Comparison of ENCODE assay signal across 14 mouse cellular contexts in the genomic region with DNA sequence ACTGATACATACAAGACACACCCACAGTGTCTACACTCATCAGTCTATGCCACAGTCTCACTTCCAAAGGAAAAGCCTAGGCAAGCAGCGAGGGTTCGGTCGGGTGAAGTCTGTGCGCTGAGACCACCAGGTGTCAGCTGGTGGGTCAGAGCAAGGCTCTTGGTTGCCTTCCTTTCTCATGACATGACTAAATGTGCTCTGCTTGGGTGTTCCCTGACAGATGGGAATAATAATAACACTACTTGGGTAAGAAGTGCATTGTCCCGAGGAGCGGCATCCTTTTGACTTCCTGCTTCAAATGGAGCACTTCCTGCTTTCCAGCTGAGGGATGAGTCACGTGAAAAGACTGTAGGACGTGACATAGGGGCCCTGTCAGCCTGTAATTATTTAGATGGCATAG.
DNase-seq lines count a peak whose midpoint lies in the region; ATAC-seq and TF ChIP-seq lines count a peak whose summit lies in the region.
"Had no signal": no experiment of that assay in that cellular context is flagged by ENCODE, and none has a peak within 500 bp of the region (broad histone marks: within the 10 kb centered on the region; RNA-seq: fewer than 3 reads in every experiment).

No protein-coding gene starts in this region.

- 0 out of 2 replicates have a peak, but pooled peaks have one; percentile 25 for TF ChIP-seq EP300 in heart, adult 2 months (IDR thresholded peaks at IDR 0.05; ENCODE audit: insufficient read depth, low read depth, low read length)

- ATAC-seq in forebrain, embryonic 14.5 days: no peak
- ATAC-seq: CD4-positive, CD25-positive, alpha-beta regulatory T cell, adult 4 months; midbrain, embryonic 15.5 days had no signal

- no peaks in the 10 kb centered on the region for H3K9me3 ChIP-seq in heart, embryonic 10.5 days
- no peaks in the 10 kb centered on the region for H3K9me3 ChIP-seq in forebrain, embryonic 14.5 days (replicated peaks; ENCODE audit: control insufficient read depth, low read length)
- H3K9me3 ChIP-seq: forebrain, embryonic 10.5 days; midbrain, embryonic 15.5 days had no signal

- intact Hi-C loops in heart, adult 2 months (cut with DNase I): loop anchor here (2.0 kb wide), 2 partner anchors 15 to 25 kb away; no protein-coding TSS in a partner anchor

- no peak overlapping the region for H3K4me2 ChIP-seq in forebrain, embryonic 14.5 days (ENCODE audit: low read length)
- H3K4me2 ChIP-seq: midbrain, embryonic 15.5 days had no signal

- no peaks in the 10 kb centered on the region for H3K27me3 ChIP-seq in heart, adult 2 months (ENCODE audit: control insufficient read depth, insufficient read depth, low read length)
- no peaks in the 10 kb centered on the region for H3K27me3 ChIP-seq in heart, embryonic 10.5 days (ENCODE audit: insufficient read depth, poor library complexity, severe bottlenecking)
- no peaks in the 10 kb centered on the region for H3K27me3 ChIP-seq in forebrain, embryonic 14.5 days (replicated peaks; ENCODE audit: control insufficient read depth, insufficient read depth, low read length)
- H3K27me3 ChIP-seq: midbrain, embryonic 15.5 days had no signal

- H3K4me1 ChIP-seq in heart, adult 2 months (ENCODE audit: control insufficient read depth, insufficient read depth, low read length): peaks cover 2% of the 10 kb centered on the region
- H3K4me1 ChIP-seq in heart, embryonic 10.5 days: peaks cover 6% of the 10 kb centered on the region; the same call in 1 of the 2 replicates
- H3K4me1 ChIP-seq in forebrain, embryonic 14.5 days (ENCODE audit: control insufficient read depth, insufficient read depth, low read length): 0 out of 2 replicates have a peak, but pooled peaks cover 3% of the 10 kb centered on the region

- H3K36me3 ChIP-seq in heart, adult 2 months (ENCODE audit: control insufficient read depth, insufficient read depth, low read length): peaks cover 3% of the 10 kb centered on the region; the same call in 1 of the 2 replicates
- H3K36me3 ChIP-seq in heart, embryonic 10.5 days: no peaks in the 10 kb centered on the region
- H3K36me3 ChIP-seq in forebrain, embryonic 14.5 days (ENCODE audit: control insufficient read depth, insufficient read depth, low read length): no peaks in the 10 kb centered on the region
- H3K36me3 ChIP-seq: forebrain, embryonic 10.5 days; midbrain, embryonic 15.5 days had no signal

- no peaks in the 10 kb centered on the region; the same call in 1 of the 2 replicates for H3K79me2 ChIP-seq in heart, adult 2 months (replicated peaks; ENCODE audit: control insufficient read depth, insufficient read depth, low read length)

- peak; percentile 35 to 47 for DNase-seq in heart, adult 2 months
- DNase-seq in heart, embryonic 10.5 days (ENCODE audit: low spot score): no peak
- DNase-seq in R1 (ENCODE audit: low read depth, low spot score): peak; percentile 44
- peak; percentile 67 for DNase-seq in kidney, adult 9 months
- DNase-seq in lung, postnatal 10 days: peak; percentile 75
- DNase-seq in spleen, adult 18-20 months: no peak
- DNase-seq in cerebellum, postnatal 36 days: no peak
- DNase-seq in forebrain, embryonic 14.5 days (ENCODE audit: low spot score): no peak
- DNase-seq: gastrocnemius, postnatal 10 days; layer of hippocampus, adult 9-11 months; thymus, postnatal 4 days had no signal

- peak overlapping the region; percentile 12; the same call in 1 of the 2 replicates for H3K9ac ChIP-seq in heart, adult 2 months (ENCODE audit: low read depth, low read length)
- H3K9ac ChIP-seq in forebrain, embryonic 14.5 days (ENCODE audit: low read length): no peak overlapping the region
- H3K9ac ChIP-seq: midbrain, embryonic 15.5 days had no signal

- H3K4me3 ChIP-seq in heart, adult 2 months: no peak overlapping the region; the same call in 1 of the 2 replicates
- H3K4me3 ChIP-seq in heart, embryonic 10.5 days: no peak overlapping the region
- H3K4me3 ChIP-seq in forebrain, embryonic 14.5 days (ENCODE audit: low read depth, low read length): no peak overlapping the region
- H3K4me3 ChIP-seq: forebrain, embryonic 10.5 days; midbrain, embryonic 15.5 days had no signal

- H3K27ac ChIP-seq in heart, adult 2 months: peak overlapping the region; percentile 63
- H3K27ac ChIP-seq in heart, embryonic 10.5 days: no peak overlapping the region
- H3K27ac ChIP-seq in forebrain, embryonic 14.5 days (ENCODE audit: low read depth, low read length): no peak overlapping the region
- H3K27ac ChIP-seq: forebrain, embryonic 10.5 days; midbrain, embryonic 15.5 days had no signal

- no peak for TF ChIP-seq POLR2A in heart, adult 2 months (IDR thresholded peaks at IDR 0.05; ENCODE audit: insufficient read depth, low read depth, low read length)

- 46% methylated on average over 8 of the region's 8 CpGs for WGBS in heart, adult 2 months
- WGBS in heart, embryonic 10.5 days: 68% methylated on average over 8 of the region's 8 CpGs
- 85% methylated on average over 8 of the region's 8 CpGs for whole genome bisulfite sequencing in forebrain, embryonic 14.5 days

- peak; percentile 25; the same call in 1 of the 2 replicates for TF ChIP-seq CTCF in heart, adult 2 months (IDR thresholded peaks at IDR 0.05)

Comparison
In these comparisons a context has a peak if more than half of its experiments do, and no peak if none do; other contexts are left out.
1. DNase-seq: peak in heart, adult 2 months (2 of 2), R1 (single experiment), kidney, adult 9 months (single experiment) and lung, postnatal 10 days (single experiment); none in heart, embryonic 10.5 days (single experiment), spleen, adult 18-20 months (0 of 2), cerebellum, postnatal 36 days (0 of 2) and forebrain, embryonic 14.5 days (single experiment).